Mouse (Mus musculus): ENCODE data around the gene Bmp8b.
"Not testable (repeated sequence)": the region's sequence is repeated elsewhere in the genome, so short reads cannot be mapped to it uniquely, and the experiment has no call there.

Gene Bmp8b

GRCm38 (mm10) chr4:123111275-123111983, 6.5 kb downstream of the Bmp8b start:
- DNase-seq (ENCODE audit: low read depth, low spot score), result not testable (repeated sequence)

GRCm38 (mm10) chr4:123112216-123112764, 7.3 kb downstream of the Bmp8b start:
- DNase-seq (ENCODE audit: low read depth, low spot score), result no peak

DNA sequence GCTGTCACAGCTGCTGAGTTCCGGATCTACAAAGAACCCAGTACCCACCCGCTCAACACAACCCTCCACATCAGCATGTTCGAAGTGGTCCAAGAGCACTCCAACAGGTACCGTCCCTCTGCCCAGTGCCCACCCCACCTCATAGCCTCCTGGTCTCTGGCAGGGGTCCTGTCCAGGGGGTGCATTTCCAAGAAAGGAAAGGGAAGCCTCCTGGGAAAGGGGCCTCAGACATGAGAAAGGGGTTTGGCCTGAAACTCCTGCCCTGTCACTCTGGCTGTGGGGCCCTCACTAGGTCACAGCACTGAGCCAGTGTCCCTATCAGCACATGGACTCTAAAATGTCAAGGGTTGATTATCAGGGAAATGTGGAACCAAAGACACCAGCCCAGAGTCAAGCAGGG, 9.7 kb downstream of the Bmp8b start:
- not testable (repeated sequence) for DNase-seq (ENCODE audit: low read depth, low spot score)

GRCm38 (mm10) chr4:123116011-123116410, 11.0 kb downstream of the Bmp8b start, which contains the start of gene Oxct2b:
TSS of gene Oxct2b (plus strand) at chr4:123116266.
- no peak for DNase-seq (ENCODE audit: low read depth, low spot score)

DNA sequence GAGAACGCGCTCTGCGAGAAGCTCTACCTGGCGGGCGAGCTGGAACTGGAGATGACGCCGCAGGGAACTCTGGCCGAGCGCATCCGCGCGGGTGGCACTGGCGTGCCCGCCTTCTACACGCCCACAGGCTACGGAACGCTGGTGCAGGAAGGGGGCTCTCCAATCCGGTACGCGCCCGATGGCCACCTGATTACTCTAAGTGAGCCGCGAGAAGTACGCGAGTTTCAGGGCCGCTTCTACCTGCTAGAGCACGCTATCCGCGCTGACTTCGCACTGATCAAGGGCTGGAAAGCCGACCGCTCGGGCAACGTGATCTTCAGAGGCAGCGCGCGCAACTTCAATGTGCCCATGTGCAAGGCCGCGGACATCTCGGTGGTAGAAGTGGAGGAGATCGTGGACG, 11.7 kb downstream of the Bmp8b start:
- DNase-seq (ENCODE audit: low read depth, low spot score), result not testable (repeated sequence)

DNA sequence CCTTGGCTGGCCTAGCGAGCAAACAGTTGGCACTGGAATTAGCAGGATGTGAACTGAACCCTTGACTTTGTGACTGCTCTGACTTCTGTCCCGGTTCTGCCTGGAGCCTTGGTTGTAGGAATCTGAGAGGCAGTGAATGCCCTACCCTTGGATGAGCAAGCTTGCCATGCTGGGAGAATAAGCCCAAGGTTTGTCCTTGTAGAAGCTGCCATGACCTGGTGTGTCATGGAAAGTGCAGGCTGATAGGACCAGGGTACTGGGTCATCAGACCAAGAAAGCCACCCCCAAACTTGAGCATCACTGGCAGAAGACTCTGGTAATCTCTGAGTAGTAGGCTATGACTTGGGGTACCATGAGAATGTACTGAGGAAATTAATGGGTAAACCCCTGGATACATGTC, 16.3 kb downstream of the Bmp8b start:
- no peak for DNase-seq (ENCODE audit: low read depth, low spot score)

GRCm38 (mm10) chr4:123126626-123127025, 21.7 kb downstream of the Bmp8b start:
- DNase-seq (ENCODE audit: low read depth, low spot score), result no peak

- DNase-seq (ENCODE audit: low read depth, low spot score), result no peak
Measured at GRCm38 (mm10) chr4:123127051-123127450, 22.1 kb downstream of the Bmp8b start.

DNA sequence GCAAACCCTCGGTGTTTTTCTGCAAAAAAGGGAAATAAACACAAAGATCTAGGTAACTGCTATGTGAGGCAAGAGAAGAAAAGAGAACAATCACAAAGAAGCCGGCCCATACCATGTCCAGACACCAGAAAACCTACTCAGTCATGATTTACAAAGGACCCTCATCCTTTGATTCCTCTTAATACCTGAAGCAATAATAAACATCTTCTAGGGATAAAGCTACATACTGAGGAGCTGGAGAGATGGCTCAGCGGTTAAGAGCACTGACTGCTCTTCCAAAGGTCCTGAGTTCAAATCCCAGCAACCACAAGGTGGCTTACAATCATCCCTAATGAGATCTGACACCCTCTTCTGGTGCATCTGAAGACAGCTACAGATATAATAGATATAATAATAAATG, 32.6 kb downstream of the Bmp8b start:
- no peak for DNase-seq (ENCODE audit: low read depth, low spot score)

- DNase-seq (ENCODE audit: low read depth, low spot score), result peak; percentile 81
Measured at GRCm38 (mm10) chr4:123139513-123140154, 34.7 kb downstream of the Bmp8b start, which contains the start of gene Ppie. TSS of gene Ppie (minus strand) at chr4:123139951.

- no peak for DNase-seq (ENCODE audit: low read depth, low spot score)
Measured at GRCm38 (mm10) chr4:123147446-123148150, 42.6 kb downstream of the Bmp8b start.

GRCm38 (mm10) chr4:123152003-123152402, 47.0 kb downstream of the Bmp8b start:
- DNase-seq (ENCODE audit: low read depth, low spot score), result no peak

GRCm38 (mm10) chr4:123152976-123153375, 48.0 kb downstream of the Bmp8b start:
- DNase-seq (ENCODE audit: low read depth, low spot score), result no peak

DNA sequence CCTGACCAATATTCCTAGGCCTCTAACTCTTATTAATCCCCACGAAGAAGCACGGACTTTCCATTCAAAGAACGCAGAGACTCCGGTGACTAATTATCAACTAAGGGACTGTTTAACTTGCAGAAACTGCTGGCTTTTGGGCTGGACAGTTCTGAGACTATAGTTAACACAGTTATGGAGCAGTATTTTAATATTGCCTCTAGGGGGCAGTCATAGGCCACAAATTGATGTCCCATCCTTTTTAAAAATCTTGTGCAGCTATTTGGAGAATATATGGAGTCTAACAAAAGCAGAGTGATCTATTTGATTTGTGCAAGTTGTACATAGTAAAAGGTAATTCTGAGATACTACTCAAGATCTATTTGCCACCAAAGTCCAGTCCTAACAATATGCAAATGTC, 50.0 kb downstream of the Bmp8b start:
- peak; percentile 17 for DNase-seq (ENCODE audit: low read depth, low spot score)

DNA sequence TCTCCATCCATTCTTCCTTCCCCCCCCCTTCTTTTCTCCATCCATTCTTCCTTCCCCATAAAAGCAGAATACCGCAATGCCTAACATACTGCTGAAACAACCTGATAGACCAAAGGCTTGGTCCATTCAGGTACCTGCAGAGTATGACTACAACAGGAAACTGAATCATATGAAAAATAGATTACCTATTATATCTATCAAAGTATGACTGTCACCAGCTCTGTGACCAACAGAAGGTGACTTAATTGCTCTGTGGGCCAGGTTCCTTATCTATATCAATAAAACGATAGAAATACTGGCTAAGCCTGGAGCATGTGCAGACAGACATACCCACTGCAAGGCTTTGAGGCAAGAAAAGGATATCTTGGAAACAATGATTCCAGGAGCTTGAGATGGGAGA, 50.5 kb downstream of the Bmp8b start:
- DNase-seq (ENCODE audit: low read depth, low spot score), result no peak

DNA sequence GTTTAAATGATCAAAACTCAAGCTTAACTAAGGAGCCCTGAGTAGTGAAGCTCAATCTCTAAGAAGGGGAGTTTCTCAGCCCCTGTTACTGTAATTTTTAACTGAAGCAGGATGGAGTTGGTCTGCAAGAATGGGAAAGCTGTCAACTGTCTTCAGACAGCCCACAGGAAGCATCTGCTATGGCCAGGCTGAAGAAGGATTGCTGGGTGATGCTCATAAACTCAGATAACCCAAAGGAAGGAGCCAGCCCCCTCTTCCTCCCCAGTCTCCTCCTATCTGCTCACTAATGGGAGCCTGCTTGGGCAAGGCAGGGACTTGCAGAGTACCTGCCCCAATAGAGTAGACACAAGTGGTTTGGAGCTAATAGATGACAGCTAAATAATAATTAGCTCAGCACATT, 50.9 kb downstream of the Bmp8b start:
- DNase-seq (ENCODE audit: low read depth, low spot score), result no peak

GRCm38 (mm10) chr4:123160571-123160970, 55.6 kb downstream of the Bmp8b start:
- no peak for DNase-seq (ENCODE audit: low read depth, low spot score)

GRCm38 (mm10) chr4:123161251-123161650, 56.3 kb downstream of the Bmp8b start:
- DNase-seq (ENCODE audit: low read depth, low spot score), result not testable (repeated sequence)

DNA sequence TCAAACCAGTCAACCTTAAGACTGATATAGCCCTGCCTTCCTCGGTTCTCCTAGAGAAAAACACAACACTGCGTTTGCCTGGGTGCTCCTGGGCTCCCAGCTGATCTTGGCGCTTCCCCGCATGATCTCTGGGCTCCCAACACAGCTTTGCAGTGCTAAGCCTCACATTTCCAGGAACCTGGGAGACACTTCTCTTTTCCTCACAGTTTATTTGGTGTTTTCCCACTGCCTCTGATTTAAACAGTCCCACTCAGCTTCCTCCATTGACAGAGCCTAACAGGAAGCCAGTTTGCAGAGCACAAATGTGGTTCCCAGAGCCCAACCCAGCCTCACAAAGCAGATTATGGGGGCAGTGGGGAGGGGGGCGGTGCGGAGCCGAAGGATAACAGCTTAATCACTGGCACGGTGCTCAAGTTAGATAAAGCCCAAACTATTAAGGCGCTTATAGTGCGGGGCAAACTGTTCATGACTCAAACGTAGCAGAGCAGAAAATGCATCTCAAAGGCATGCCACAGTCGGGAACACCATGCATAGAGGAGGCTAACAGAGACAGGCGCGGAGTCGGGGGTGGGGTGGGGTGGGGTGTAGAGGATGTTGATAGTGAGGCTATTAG, 57.4 kb downstream of the Bmp8b start:
- no peak for DNase-seq (ENCODE audit: low read depth, low spot score)

DNA sequence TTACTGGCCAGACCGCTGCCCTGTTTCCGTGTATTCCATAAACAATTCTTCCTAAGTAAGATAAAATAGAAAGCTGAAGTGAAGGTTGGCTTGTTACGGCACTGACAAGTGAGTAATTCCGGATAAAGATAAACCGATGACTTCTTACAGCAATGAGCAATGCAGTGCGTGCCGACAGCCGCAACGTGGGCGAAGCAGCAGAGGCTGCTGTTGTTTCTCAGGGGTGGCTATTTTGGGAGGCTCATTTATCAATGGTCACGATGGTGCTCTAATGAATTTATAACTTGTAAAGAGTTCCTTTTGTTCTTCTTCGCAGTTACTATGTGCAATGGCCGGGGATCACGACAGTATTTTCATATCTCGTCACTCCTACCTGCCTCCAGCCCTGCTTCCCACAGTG, 59.2 kb downstream of the Bmp8b start:
- DNase-seq (ENCODE audit: low read depth, low spot score), result no peak

- no peak for DNase-seq (ENCODE audit: low read depth, low spot score)
Measured at GRCm38 (mm10) chr4:123171811-123172210, 66.8 kb downstream of the Bmp8b start.
